Mouse (Mus musculus): ENCODE measurements around the gene Slc25a44. TPM values are rescaled to one million over a fixed set of nuclear protein-coding genes. Genes with fewer than 3 reads are reported as not detected.

Slc25a44 gene
- polyA plus RNA-seq, 1 experiment from 2014 or later: 29.7 TPM

- ATAC-seq: no peak
- Histone ChIP-seq H3K4me3 (replicated peaks) (peak overlapping the region; percentile 49), H3K9me3 (no peaks in the 10 kb centered on the region), H3K9ac (replicated peaks) (peak overlapping the region; percentile 77), H3K4me2 (replicated peaks) (peak overlapping the region; percentile 72), H3K4me1 (replicated peaks) (peaks cover 44% of the 10 kb centered on the region), H3K27ac (peak overlapping the region; percentile 41), H3K36me3 (peaks cover 22% of the 10 kb centered on the region), H3K27me3 (0 out of 2 replicates have a peak, but pooled peaks cover 11% of the 10 kb centered on the region)
- 80% methylated on average over 7 of the region's 7 CpGs for WGBS
These were observed 32.0 kb upstream of the Slc25a44 start for GRCm38 (mm10) chr3:88456746-88457532.

- 94% methylated on average over 8 of the region's 8 CpGs for WGBS
- Histone ChIP-seq H3K4me3 (replicated peaks) (no peak overlapping the region), H3K9me3 (no peaks in the 10 kb centered on the region), H3K27ac (no peak overlapping the region), H3K4me2 (replicated peaks) (peak overlapping the region; percentile 72), H3K9ac (replicated peaks) (peak overlapping the region; percentile 77; the same call in 1 of the 2 replicates), H3K36me3 (peaks cover 28% of the 10 kb centered on the region), H3K27me3 (0 out of 2 replicates have a peak, but pooled peaks cover 10% of the 10 kb centered on the region), H3K4me1 (replicated peaks) (peaks cover 44% of the 10 kb centered on the region)
- ATAC-seq: no peak
These were observed 31.4 kb upstream of the Slc25a44 start for GRCm38 (mm10) chr3:88456313-88456712.

GRCm38 (mm10) chr3:88455588-88456264 lies 30.8 kb upstream of the Slc25a44 start:
- Histone ChIP-seq H3K4me3 (replicated peaks) (no peak overlapping the region), H3K4me2 (replicated peaks) (no peak overlapping the region), H3K27me3 (0 out of 2 replicates have a peak, but pooled peaks cover 7% of the 10 kb centered on the region), H3K4me1 (replicated peaks) (peaks cover 39% of the 10 kb centered on the region), H3K9me3 (no peaks in the 10 kb centered on the region), H3K27ac (no peak overlapping the region), H3K36me3 (peaks cover 34% of the 10 kb centered on the region), H3K9ac (replicated peaks) (peak overlapping the region; percentile 25; the same call in 1 of the 2 replicates)
- WGBS: 84% methylated on average over 18 of the region's 18 CpGs
- ATAC-seq: no peak

GRCm38 (mm10) chr3:88454762-88455587 lies 30.0 kb upstream of the Slc25a44 start:
- H3K9ac ChIP-seq (replicated peaks): peak overlapping the region; percentile 25
- H3K9me3 ChIP-seq: no peaks in the 10 kb centered on the region
- H3K27me3 ChIP-seq: 0 out of 2 replicates have a peak, but pooled peaks cover 3% of the 10 kb centered on the region
- peaks cover 41% of the 10 kb centered on the region for H3K36me3 ChIP-seq
- H3K4me1 ChIP-seq (replicated peaks): peaks cover 43% of the 10 kb centered on the region
- no peak overlapping the region for H3K27ac ChIP-seq
- H3K4me2 ChIP-seq (replicated peaks): no peak overlapping the region
- WGBS: 58% methylated on average over 9 of the region's 9 CpGs
- ATAC-seq: no peak
- no peak overlapping the region for H3K4me3 ChIP-seq (replicated peaks)

- H3K9me3 ChIP-seq: no peaks in the 10 kb centered on the region
- H3K9ac ChIP-seq (replicated peaks): no peak overlapping the region
- H3K36me3 ChIP-seq: peaks cover 51% of the 10 kb centered on the region
- no peak overlapping the region for H3K4me2 ChIP-seq (replicated peaks)
- ATAC-seq: no peak
- no peak overlapping the region for H3K4me3 ChIP-seq (replicated peaks)
- no peaks in the 10 kb centered on the region for H3K27me3 ChIP-seq
- WGBS: 78% methylated on average over 8 of the region's 8 CpGs
- no peak overlapping the region for H3K27ac ChIP-seq
- peaks cover 44% of the 10 kb centered on the region for H3K4me1 ChIP-seq (replicated peaks)
These were observed 29.0 kb upstream of the Slc25a44 start for GRCm38 (mm10) chr3:88453986-88454385.

GRCm38 (mm10) chr3:88453369-88453768 lies 28.4 kb upstream of the Slc25a44 start:
- Histone ChIP-seq H3K4me2 (replicated peaks) (no peak overlapping the region), H3K9me3 (no peaks in the 10 kb centered on the region), H3K27ac (no peak overlapping the region), H3K27me3 (no peaks in the 10 kb centered on the region), H3K4me1 (replicated peaks) (peaks cover 43% of the 10 kb centered on the region), H3K9ac (replicated peaks) (no peak overlapping the region), H3K36me3 (peaks cover 57% of the 10 kb centered on the region), H3K4me3 (replicated peaks) (no peak overlapping the region)
- ATAC-seq: no peak
- 73% methylated on average over 8 of the region's 8 CpGs for WGBS

GRCm38 (mm10) chr3:88452716-88453115 lies 27.8 kb upstream of the Slc25a44 start:
- Histone ChIP-seq H3K27me3 (no peaks in the 10 kb centered on the region), H3K36me3 (peaks cover 63% of the 10 kb centered on the region), H3K4me2 (replicated peaks) (no peak overlapping the region), H3K4me3 (replicated peaks) (no peak overlapping the region), H3K9ac (replicated peaks) (no peak overlapping the region), H3K4me1 (replicated peaks) (peaks cover 36% of the 10 kb centered on the region), H3K27ac (no peak overlapping the region), H3K9me3 (no peaks in the 10 kb centered on the region)
- ATAC-seq: no peak
- 71% methylated on average over 6 of the region's 6 CpGs for WGBS

GRCm38 (mm10) chr3:88452246-88452645 lies 27.3 kb upstream of the Slc25a44 start:
- ATAC-seq: no peak
- WGBS: 82% methylated on average over 5 of the region's 5 CpGs
- no peak overlapping the region for H3K27ac ChIP-seq
- no peaks in the 10 kb centered on the region for H3K9me3 ChIP-seq
- H3K27me3 ChIP-seq: no peaks in the 10 kb centered on the region
- peaks cover 31% of the 10 kb centered on the region for H3K4me1 ChIP-seq (replicated peaks)
- no peak overlapping the region for H3K4me2 ChIP-seq (replicated peaks)
- no peak overlapping the region for H3K9ac ChIP-seq (replicated peaks)
- no peak overlapping the region for H3K4me3 ChIP-seq (replicated peaks)
- H3K36me3 ChIP-seq: peaks cover 68% of the 10 kb centered on the region

GRCm38 (mm10) chr3:88450379-88451131 lies 25.6 kb upstream of the Slc25a44 start:
- no peaks in the 10 kb centered on the region for H3K27me3 ChIP-seq
- H3K27ac ChIP-seq: no peak overlapping the region
- no peak for ATAC-seq
- 77% methylated on average over 12 of the region's 12 CpGs for WGBS
- H3K4me1 ChIP-seq (replicated peaks): peaks cover 17% of the 10 kb centered on the region
- H3K9ac ChIP-seq (replicated peaks): 0 out of 2 replicates have a peak overlapping the region, but pooled peaks have one; percentile 57
- H3K4me3 ChIP-seq (replicated peaks): no peak overlapping the region
- H3K9me3 ChIP-seq: no peaks in the 10 kb centered on the region
- H3K36me3 ChIP-seq: peaks cover 84% of the 10 kb centered on the region
- no peak overlapping the region for H3K4me2 ChIP-seq (replicated peaks)

- Histone ChIP-seq H3K9ac (replicated peaks) (peak overlapping the region; percentile 57; the same call in 1 of the 2 replicates), H3K27ac (no peak overlapping the region), H3K4me3 (replicated peaks) (peak overlapping the region; percentile 19), H3K27me3 (no peaks in the 10 kb centered on the region), H3K4me2 (replicated peaks) (peak overlapping the region; percentile 44), H3K36me3 (peaks cover 87% of the 10 kb centered on the region), H3K9me3 (no peaks in the 10 kb centered on the region), H3K4me1 (replicated peaks) (peaks cover 11% of the 10 kb centered on the region)
- WGBS: 4% methylated on average over 21 of the region's 21 CpGs
- peak; percentile 72 for ATAC-seq
These were observed 24.6 kb upstream of the Slc25a44 start for GRCm38 (mm10) chr3:88449395-88450023.

GRCm38 (mm10) chr3:88448443-88448842 lies 23.5 kb upstream of the Slc25a44 start:
- 94% methylated on average over 8 of the region's 8 CpGs for WGBS
- Histone ChIP-seq H3K4me1 (replicated peaks) (peaks cover 11% of the 10 kb centered on the region), H3K36me3 (peaks cover 86% of the 10 kb centered on the region), H3K4me3 (replicated peaks) (no peak overlapping the region), H3K9me3 (no peaks in the 10 kb centered on the region), H3K27ac (no peak overlapping the region), H3K9ac (replicated peaks) (no peak overlapping the region), H3K27me3 (no peaks in the 10 kb centered on the region), H3K4me2 (replicated peaks) (no peak overlapping the region)
- no peak for ATAC-seq

Data from midbrain, embryonic 13.5 days (tissue).